Mouse (Mus musculus) stomach, postnatal 0 days (tissue): ENCODE measurements at regions not wholly inside any gene's neighbourhood (a gene's known extent, or its start where the extent isn't known, plus 50 kb on each side); places are given as distances from the start of the nearest gene placed in this dataset.

Source experiments
- ATAC-seq: fragments of 200-750 bp; cut with Nextera tagmentation; 2 replicates; pipeline ENCODE4 v1.8.0; 2017; ENCODE audit not compliant: low FRiP score, low TSS enrichment
- DNase-seq: peaks from one replicate; pipeline ENCODE4 v3.0.0-alpha.2; 2016; ENCODE audit warnings: low spot score
- H3K27ac ChIP-seq: fragments of 300-500 bp; sonication (generic); replicated peaks from 2 replicates; pipeline ENCODE4 v1.5.1; 2014; ENCODE audit warnings: mild to moderate bottlenecking, control low read depth
- H3K27me3 ChIP-seq: fragments of 300-500 bp; sonication (generic); 2 replicates; pipeline ENCODE4 v1.6.1; 2014; ENCODE audit warnings: low read length; ENCODE audit not compliant: control insufficient read depth, insufficient read depth
- H3K36me3 ChIP-seq: fragments of 300-500 bp; sonication (generic); 2 replicates; pipeline ENCODE4 v1.6.1; 2014; ENCODE audit warnings: low read length, mixed read lengths; ENCODE audit not compliant: control insufficient read depth, insufficient read depth
- H3K4me1 ChIP-seq: fragments of 300-500 bp; sonication (generic); replicated peaks from 2 replicates; pipeline ENCODE4 v1.6.1; 2014; ENCODE audit warnings: antibody characterized with exemption; ENCODE audit not compliant: control insufficient read depth, insufficient read depth
- H3K4me2 ChIP-seq: fragments of 300-500 bp; sonication (generic); replicated peaks from 2 replicates; pipeline ENCODE4 v1.6.1; 2014; ENCODE audit warnings: low read depth, mild to moderate bottlenecking, control low read depth, moderate library complexity
- H3K4me3 ChIP-seq: fragments of 300-500 bp; sonication (generic); 2 replicates; pipeline ENCODE4 v1.5.1; 2014; ENCODE audit warnings: low read depth, low read length, control low read depth
- H3K9ac ChIP-seq: fragments of 300-500 bp; sonication (generic); 2 replicates; pipeline ENCODE4 v1.6.1; 2014; ENCODE audit warnings: mild to moderate bottlenecking, low read length, control low read depth, mixed read lengths
- H3K9me3 ChIP-seq: fragments of 300-500 bp; sonication (generic); 2 replicates; pipeline ENCODE4 v1.6.1; 2016; ENCODE audit warnings: low read length; ENCODE audit not compliant: control insufficient read depth
- CTCF ChIP-seq: IDR thresholded peaks from 2 replicates; pipeline ENCODE4 v1.5.1; 2016; ENCODE audit warnings: antibody characterized with exemption, low read depth, mild to moderate bottlenecking, moderate library complexity
- EP300 ChIP-seq: optimal IDR thresholded peaks from 2 replicates; pipeline ENCODE3; 2016; ENCODE audit warnings: antibody characterized with exemption
- WGBS: fragments of 180-500 bp; shearing (Covaris S2); extraction: QIAGEN DNeasy Blood & Tissue Kit; methylation state at CpG from one replicate; pipeline ENCODE4 v1.1.7; 2014; 5-methylcytosine and 5-hydroxymethylcytosine counted together

GRCm38 (mm10) chr15:62486540-62486939, 1358.4 kb downstream of the Gsdmc2 start:
- H3K27ac ChIP-seq: no peak overlapping the region
- no peak for DNase-seq
- H3K4me1 ChIP-seq: no peaks in the 10 kb centered on the region
- H3K36me3 ChIP-seq: no peaks in the 10 kb centered on the region
- no peak overlapping the region for H3K4me3 ChIP-seq
- WGBS: 79% methylated on average over 6 of the region's 6 CpGs
- no peak for TF ChIP-seq CTCF
- TF ChIP-seq EP300: no peak
- H3K4me2 ChIP-seq: no peak overlapping the region
- H3K9ac ChIP-seq: no peak overlapping the region
- no peaks in the 10 kb centered on the region for H3K9me3 ChIP-seq
- ATAC-seq: no peak
- no peaks in the 10 kb centered on the region for H3K27me3 ChIP-seq

- H3K9ac ChIP-seq: no peak overlapping the region
- no peak for ATAC-seq
- no peak overlapping the region for H3K27ac ChIP-seq
- WGBS: 90% methylated on average over 3 of the region's 3 CpGs
- no peak for DNase-seq
- TF ChIP-seq CTCF (no peak), EP300 (no peak)
- no peaks in the 10 kb centered on the region for H3K27me3 ChIP-seq
- H3K4me2 ChIP-seq: no peak overlapping the region
- no peak overlapping the region for H3K4me3 ChIP-seq
- no peaks in the 10 kb centered on the region for H3K9me3 ChIP-seq
- H3K36me3 ChIP-seq: no peaks in the 10 kb centered on the region
- no peaks in the 10 kb centered on the region for H3K4me1 ChIP-seq
Observed at GRCm38 (mm10) chr15:62484350-62484749, 1360.6 kb downstream of the Gsdmc2 start.

- Histone ChIP-seq H3K27me3 (no peaks in the 10 kb centered on the region), H3K4me3 (no peak overlapping the region), H3K9me3 (no peaks in the 10 kb centered on the region), H3K27ac (no peak overlapping the region), H3K4me2 (no peak overlapping the region), H3K36me3 (no peaks in the 10 kb centered on the region), H3K4me1 (no peaks in the 10 kb centered on the region), H3K9ac (no peak overlapping the region)
- DNase-seq (no peak), ATAC-seq (no peak)
- TF ChIP-seq EP300: no peak
- TF ChIP-seq CTCF: no peak
- whole genome bisulfite sequencing: 71% methylated on average over 1 of the region's 1 CpGs
Observed at GRCm38 (mm10) chr15:62483534-62483933, 1361.4 kb downstream of the Gsdmc2 start.

- ATAC-seq: no peak
- Histone ChIP-seq H3K4me2 (no peak overlapping the region), H3K9ac (no peak overlapping the region), H3K36me3 (no peaks in the 10 kb centered on the region), H3K27ac (no peak overlapping the region), H3K9me3 (no peaks in the 10 kb centered on the region), H3K4me1 (no peaks in the 10 kb centered on the region), H3K27me3 (no peaks in the 10 kb centered on the region), H3K4me3 (no peak overlapping the region)
- no peak for DNase-seq
- WGBS: 69% methylated on average over 7 of the region's 7 CpGs
- TF ChIP-seq EP300: no peak
- TF ChIP-seq CTCF: no peak
Observed at GRCm38 (mm10) chr15:62482357-62482756, 1362.6 kb downstream of the Gsdmc2 start.

- H3K9ac ChIP-seq: no peak overlapping the region
- H3K4me1 ChIP-seq: no peaks in the 10 kb centered on the region
- H3K9me3 ChIP-seq: no peaks in the 10 kb centered on the region
- TF ChIP-seq CTCF (no peak), EP300 (no peak)
- 86% methylated on average over 2 of the region's 2 CpGs for WGBS
- no peak for ATAC-seq
- H3K27ac ChIP-seq: no peak overlapping the region
- no peak overlapping the region for H3K4me2 ChIP-seq
- no peak for DNase-seq
- H3K4me3 ChIP-seq: no peak overlapping the region
- no peaks in the 10 kb centered on the region for H3K27me3 ChIP-seq
- no peaks in the 10 kb centered on the region for H3K36me3 ChIP-seq
Observed at GRCm38 (mm10) chr15:62477779-62478178, 1367.2 kb downstream of the Gsdmc2 start.

GRCm38 (mm10) chr15:62476452-62476851, 1368.5 kb downstream of the Gsdmc2 start:
- H3K9ac ChIP-seq: no peak overlapping the region
- TF ChIP-seq CTCF (no peak), EP300 (no peak)
- 81% methylated on average over 4 of the region's 4 CpGs for WGBS
- H3K36me3 ChIP-seq: no peaks in the 10 kb centered on the region
- H3K4me1 ChIP-seq: no peaks in the 10 kb centered on the region
- no peak overlapping the region for H3K4me3 ChIP-seq
- no peaks in the 10 kb centered on the region for H3K9me3 ChIP-seq
- no peak overlapping the region for H3K27ac ChIP-seq
- DNase-seq: no peak
- ATAC-seq: no peak
- H3K4me2 ChIP-seq: no peak overlapping the region
- H3K27me3 ChIP-seq: no peaks in the 10 kb centered on the region
